Mouse (Mus musculus): ENCODE measurements at regions not wholly inside any gene's neighbourhood (a gene's known extent, or its start where the extent isn't known, plus 50 kb on each side); places are given as distances from the start of the nearest gene placed in this dataset.

DNA sequence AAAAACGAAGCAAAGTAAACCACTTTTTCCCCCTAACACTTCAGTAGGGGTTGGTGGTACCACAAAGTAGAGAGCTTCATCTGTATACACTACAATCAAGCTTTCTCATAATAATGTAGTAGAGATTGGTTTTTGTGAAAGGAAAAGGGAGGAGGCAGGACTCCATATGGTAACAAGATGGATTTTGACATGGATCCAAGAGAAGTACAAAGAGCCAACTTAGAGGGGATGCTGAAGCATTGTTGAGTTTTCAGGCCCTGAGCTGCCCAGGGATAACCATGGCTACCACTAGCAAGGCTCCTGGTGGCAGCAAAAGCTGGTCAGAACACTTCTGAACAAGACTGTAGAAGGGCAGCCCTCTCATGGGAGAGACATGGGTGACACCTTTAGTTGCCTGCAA lies 1093.6 kb upstream of the Lrrtm3 start:
- H3K4me1 ChIP-seq (ENCODE audit: insufficient read depth, low read length): no peaks in the 10 kb centered on the region
- H3K4me2 ChIP-seq (ENCODE audit: low read depth, low read length, poor library complexity, severe bottlenecking): no peak overlapping the region
- 51% methylated on average over 1 of the region's 1 CpGs for WGBS
- no peaks in the 10 kb centered on the region for H3K36me3 ChIP-seq (ENCODE audit: insufficient read depth, low read length)
- DNase-seq (ENCODE audit: low spot score) (no peak), ATAC-seq (ENCODE audit: low FRiP score) (no peak)
- no peak for TF ChIP-seq CTCF (IDR thresholded peaks at IDR 0.05)
- no peak overlapping the region for H3K9ac ChIP-seq (replicated peaks; ENCODE audit: low read length, poor library complexity, severe bottlenecking)
- H3K4me3 ChIP-seq (ENCODE audit: low read depth, low read length): no peak overlapping the region
- no peaks in the 10 kb centered on the region for H3K9me3 ChIP-seq (ENCODE audit: low read length)
- H3K27me3 ChIP-seq (ENCODE audit: insufficient read depth, low read length): no peaks in the 10 kb centered on the region
- H3K27ac ChIP-seq (ENCODE audit: low read depth, low read length): no peak overlapping the region

DNA sequence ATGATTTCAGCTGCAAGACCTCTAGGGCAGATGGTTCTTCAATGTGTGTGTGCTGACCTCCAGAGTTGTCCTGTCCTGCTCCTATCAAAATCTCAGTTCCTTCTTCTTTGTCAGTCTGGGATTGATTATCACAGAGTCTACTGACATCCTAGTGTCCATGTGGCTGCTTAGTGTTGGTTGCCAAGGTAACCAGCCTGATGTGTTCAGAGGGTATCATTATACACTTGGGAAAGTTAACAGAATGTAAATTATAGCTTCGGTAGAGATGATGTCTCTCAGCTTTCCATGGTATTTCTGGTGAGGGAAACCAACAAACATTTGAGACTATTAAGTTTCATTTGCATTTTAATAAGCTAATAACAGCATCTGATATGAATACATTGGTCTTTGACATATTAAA lies 1092.5 kb upstream of the Lrrtm3 start:
- no peak for TF ChIP-seq CTCF (IDR thresholded peaks at IDR 0.05)
- Histone ChIP-seq H3K9ac (replicated peaks; ENCODE audit: low read length, poor library complexity, severe bottlenecking) (no peak overlapping the region), H3K4me2 (ENCODE audit: low read depth, low read length, poor library complexity, severe bottlenecking) (no peak overlapping the region), H3K9me3 (ENCODE audit: low read length) (no peaks in the 10 kb centered on the region), H3K36me3 (ENCODE audit: insufficient read depth, low read length) (no peaks in the 10 kb centered on the region), H3K4me3 (ENCODE audit: low read depth, low read length) (no peak overlapping the region), H3K4me1 (ENCODE audit: insufficient read depth, low read length) (no peaks in the 10 kb centered on the region), H3K27ac (ENCODE audit: low read depth, low read length) (no peak overlapping the region), H3K27me3 (ENCODE audit: insufficient read depth, low read length) (no peaks in the 10 kb centered on the region)
- ATAC-seq (ENCODE audit: low FRiP score) (no peak), DNase-seq (ENCODE audit: low spot score) (no peak)
- 68% methylated on average over 1 of the region's 1 CpGs for WGBS

DNA sequence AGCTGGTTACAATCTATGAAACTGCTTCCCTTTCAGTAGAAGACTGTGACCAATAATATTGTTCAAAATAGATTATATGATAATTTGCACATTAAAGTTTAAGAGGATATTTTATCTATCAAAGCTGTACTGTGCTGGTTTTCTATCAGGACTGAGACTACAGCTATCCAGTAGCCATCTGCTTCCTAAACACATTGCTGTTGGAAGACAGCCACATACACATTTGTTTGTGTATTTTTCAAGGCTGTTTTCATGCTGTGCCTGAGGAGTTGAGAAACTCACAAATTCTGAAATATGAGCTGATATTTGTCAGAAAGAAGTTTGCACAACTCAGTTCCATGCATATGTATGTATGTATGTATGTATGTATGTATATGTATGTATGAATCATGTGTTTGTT lies 1089.0 kb upstream of the Lrrtm3 start:
- no peak for ATAC-seq (ENCODE audit: low FRiP score)
- H3K9ac ChIP-seq (replicated peaks; ENCODE audit: low read length, poor library complexity, severe bottlenecking): no peak overlapping the region
- no peak overlapping the region for H3K4me2 ChIP-seq (ENCODE audit: low read depth, low read length, poor library complexity, severe bottlenecking)
- no peaks in the 10 kb centered on the region for H3K9me3 ChIP-seq (ENCODE audit: low read length)
- no peak for TF ChIP-seq CTCF (IDR thresholded peaks at IDR 0.05)
- no peaks in the 10 kb centered on the region for H3K36me3 ChIP-seq (ENCODE audit: insufficient read depth, low read length)
- H3K4me3 ChIP-seq (ENCODE audit: low read depth, low read length): no peak overlapping the region
- H3K27me3 ChIP-seq (ENCODE audit: insufficient read depth, low read length): no peaks in the 10 kb centered on the region
- no peaks in the 10 kb centered on the region for H3K4me1 ChIP-seq (ENCODE audit: insufficient read depth, low read length)
- peak; percentile 19 for DNase-seq (ENCODE audit: low spot score)
- no peak overlapping the region for H3K27ac ChIP-seq (ENCODE audit: low read depth, low read length)

DNA sequence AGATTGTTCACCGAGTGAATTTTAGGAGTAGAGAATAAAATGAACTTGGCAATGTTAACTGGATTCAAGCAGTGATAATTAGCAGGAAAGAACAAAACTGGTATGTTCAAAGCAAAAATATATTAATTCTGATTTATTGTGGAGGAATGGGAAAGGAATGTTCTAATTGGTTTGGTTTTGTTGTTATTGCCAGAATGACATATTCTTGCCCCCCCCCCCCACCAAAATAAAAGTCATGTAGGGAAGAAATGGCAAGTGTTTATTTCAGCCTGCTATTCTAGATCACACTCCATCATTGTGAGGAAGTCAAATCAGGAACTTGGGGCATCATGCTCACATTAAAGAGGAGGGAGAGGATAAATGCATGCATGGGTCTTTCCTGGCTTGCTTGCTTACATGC lies 1064.1 kb upstream of the Lrrtm3 start:
- TF ChIP-seq CTCF (IDR thresholded peaks at IDR 0.05): no peak
- Histone ChIP-seq H3K4me2 (ENCODE audit: low read depth, low read length, poor library complexity, severe bottlenecking) (no peak overlapping the region), H3K36me3 (ENCODE audit: insufficient read depth, low read length) (no peaks in the 10 kb centered on the region), H3K4me1 (ENCODE audit: insufficient read depth, low read length) (no peaks in the 10 kb centered on the region), H3K27me3 (ENCODE audit: insufficient read depth, low read length) (no peaks in the 10 kb centered on the region), H3K4me3 (ENCODE audit: low read depth, low read length) (no peak overlapping the region), H3K9me3 (ENCODE audit: low read length) (no peaks in the 10 kb centered on the region), H3K27ac (ENCODE audit: low read depth, low read length) (no peak overlapping the region), H3K9ac (replicated peaks; ENCODE audit: low read length, poor library complexity, severe bottlenecking) (no peak overlapping the region)
- DNase-seq (ENCODE audit: low spot score) (no peak), ATAC-seq (ENCODE audit: low FRiP score) (no peak)
- 84% methylated on average over 1 of the region's 1 CpGs for WGBS

DNA sequence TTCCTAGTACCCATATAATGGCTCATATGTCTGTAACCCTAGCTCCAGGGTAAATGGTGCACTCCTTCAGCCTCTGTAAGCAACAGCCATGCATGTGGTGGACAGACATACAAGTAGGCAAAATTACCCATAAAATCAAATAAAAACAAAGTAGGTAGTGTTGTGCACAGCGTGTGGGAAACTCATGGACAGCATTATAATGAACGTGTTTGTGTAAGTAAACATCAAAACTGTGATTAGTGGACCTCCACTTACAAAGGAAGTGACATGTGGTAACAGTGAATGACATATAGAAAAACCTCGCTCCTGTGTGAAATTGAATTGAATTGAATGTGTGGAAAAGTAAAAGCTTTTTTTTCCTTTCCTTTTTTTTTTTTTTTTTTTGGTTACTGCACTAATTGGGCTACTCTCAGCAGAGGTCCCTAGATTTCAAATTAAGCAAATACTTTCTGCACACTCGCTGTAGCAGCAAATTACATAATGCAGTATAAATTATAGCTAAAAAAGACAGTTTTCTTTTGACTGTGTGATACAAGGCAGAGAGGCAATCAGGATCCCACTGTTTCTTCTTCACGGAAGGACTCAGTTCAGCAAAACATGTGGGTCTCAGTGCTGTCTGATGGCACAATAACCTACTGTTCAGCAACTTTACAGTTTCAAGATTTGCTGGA lies 1035.0 kb upstream of the Lrrtm3 start:
- WGBS: 60% methylated on average over 5 of the region's 5 CpGs
- H3K4me3 ChIP-seq (ENCODE audit: low read depth, low read length): no peak overlapping the region
- no peaks in the 10 kb centered on the region for H3K9me3 ChIP-seq (ENCODE audit: low read length)
- TF ChIP-seq CTCF (IDR thresholded peaks at IDR 0.05): no peak
- H3K4me1 ChIP-seq (ENCODE audit: insufficient read depth, low read length): no peaks in the 10 kb centered on the region
- H3K27me3 ChIP-seq (ENCODE audit: insufficient read depth, low read length): no peaks in the 10 kb centered on the region
- no peak overlapping the region for H3K9ac ChIP-seq (replicated peaks; ENCODE audit: low read length, poor library complexity, severe bottlenecking)
- H3K36me3 ChIP-seq (ENCODE audit: insufficient read depth, low read length): no peaks in the 10 kb centered on the region
- peak; percentile 1 for DNase-seq (ENCODE audit: low spot score)
- ATAC-seq (ENCODE audit: low FRiP score): no peak
- H3K4me2 ChIP-seq (ENCODE audit: low read depth, low read length, poor library complexity, severe bottlenecking): no peak overlapping the region
- no peak overlapping the region for H3K27ac ChIP-seq (ENCODE audit: low read depth, low read length)

DNA sequence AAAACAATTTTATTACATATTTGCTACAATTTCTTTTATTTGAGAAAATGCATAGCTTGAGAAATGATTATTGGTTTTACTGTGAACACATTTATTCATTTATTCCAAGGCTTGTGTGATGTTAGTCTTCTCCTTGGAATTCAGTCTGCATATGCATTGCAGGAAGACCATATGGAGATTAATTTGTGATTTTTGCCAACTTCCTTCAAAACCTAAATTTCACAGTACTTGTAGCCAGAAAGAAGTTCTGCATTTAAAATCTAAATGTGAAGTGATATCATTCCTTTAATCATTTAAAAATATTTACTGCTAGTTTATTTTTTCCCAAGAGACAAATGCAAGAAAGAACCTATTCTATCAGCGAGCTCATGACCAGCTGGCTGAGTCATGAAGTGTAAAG lies 1028.1 kb upstream of the Lrrtm3 start:
- DNase-seq (ENCODE audit: low spot score): no peak
- H3K4me2 ChIP-seq (ENCODE audit: low read depth, low read length, poor library complexity, severe bottlenecking): no peak overlapping the region
- no peak overlapping the region for H3K4me3 ChIP-seq (ENCODE audit: low read depth, low read length)
- no peak for ATAC-seq (ENCODE audit: low FRiP score)
- WGBS: 92% methylated on average over 1 of the region's 1 CpGs
- no peaks in the 10 kb centered on the region for H3K27me3 ChIP-seq (ENCODE audit: insufficient read depth, low read length)
- H3K27ac ChIP-seq (ENCODE audit: low read depth, low read length): no peak overlapping the region
- H3K36me3 ChIP-seq (ENCODE audit: insufficient read depth, low read length): no peaks in the 10 kb centered on the region
- H3K9ac ChIP-seq (replicated peaks; ENCODE audit: low read length, poor library complexity, severe bottlenecking): no peak overlapping the region
- no peak for TF ChIP-seq CTCF (IDR thresholded peaks at IDR 0.05)
- H3K9me3 ChIP-seq (ENCODE audit: low read length): no peaks in the 10 kb centered on the region
- H3K4me1 ChIP-seq (ENCODE audit: insufficient read depth, low read length): no peaks in the 10 kb centered on the region

Measured in midbrain, postnatal 0 days (tissue).